Mouse (Mus musculus) liver, embryonic 14.5 days (tissue): Measurements from ENCODE around the gene Capn5.

Experiments
- CTCF ChIP-seq: IDR thresholded peaks from 2 replicates; pipeline ENCODE4 v1.5.1; 2016; ENCODE audit warnings: antibody characterized with exemption, low read depth, control low read depth
- EP300 ChIP-seq: IDR thresholded peaks from 2 replicates; pipeline ENCODE4 v1.6.1; 2016; ENCODE audit warnings: antibody characterized with exemption, low read depth

DNA sequence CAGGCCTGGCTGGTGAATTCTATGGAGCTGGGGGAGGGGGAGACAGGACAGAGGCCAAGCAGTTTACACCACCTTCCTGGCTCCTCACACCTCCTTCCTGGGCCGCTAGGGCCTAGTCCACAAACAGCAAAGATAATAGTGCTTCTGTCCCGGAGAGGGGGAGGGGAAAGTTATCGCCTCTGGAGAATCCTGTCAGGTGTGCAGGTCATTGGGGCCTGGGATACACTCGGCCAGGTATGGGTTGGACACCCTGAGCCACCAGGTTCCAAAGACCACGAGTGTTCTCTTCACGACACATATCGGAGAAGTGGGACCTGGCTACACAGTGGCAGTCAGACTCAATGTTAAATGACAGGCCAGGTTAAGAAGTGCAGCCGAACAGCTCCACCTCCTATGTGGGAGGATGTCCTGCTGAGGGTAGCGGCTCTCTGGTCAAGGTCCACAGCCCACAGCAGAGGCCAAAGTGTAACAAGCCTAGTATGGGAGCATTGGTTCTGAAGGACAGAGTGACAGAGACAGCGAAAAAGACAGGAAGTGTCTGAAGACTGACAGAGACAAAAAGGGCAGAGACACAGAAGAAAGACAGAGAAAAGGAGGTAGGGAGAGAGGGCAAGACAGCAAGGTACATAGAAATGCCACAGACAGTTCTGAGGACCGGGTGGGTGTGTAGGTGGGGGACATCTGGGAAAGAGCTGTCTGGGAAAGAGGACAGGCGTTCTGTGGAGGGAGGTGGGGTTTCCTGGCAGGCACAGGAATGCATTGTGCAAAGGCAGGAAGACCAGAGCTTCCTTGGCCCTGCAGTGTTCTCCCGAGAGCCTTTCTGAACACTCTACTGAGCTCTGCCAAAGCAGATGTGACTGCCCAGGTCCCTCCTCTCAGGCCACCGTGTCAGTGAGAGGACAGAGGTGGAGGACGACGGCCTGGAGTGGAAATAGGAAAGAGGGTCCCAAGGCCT is 73.3 kb downstream of the Capn5 start:
- TF ChIP-seq CTCF (no peak), EP300 (no peak)
